Mouse (Mus musculus) large intestine, adult 2 months (tissue): ENCODE results near the gene Nuf2. TPM values are rescaled to one million over a fixed set of nuclear protein-coding genes. Genes with fewer than 3 reads are reported as not detected.

Experiments used
- DNase-seq: peaks from one replicate; pipeline ENCODE4 v3.0.0-alpha.2; 2012; ENCODE audit warnings: low read depth, low spot score
- WGBS: fragments of 180-500 bp; shearing (Covaris S2); methylation state at CpG from one replicate; pipeline ENCODE4 v1.1.7; 2018; 5-methylcytosine and 5-hydroxymethylcytosine counted together
- polyA plus RNA-seq: library from polyadenylated mRNA; depleted of rRNA; stranded (reverse); fragments of >200 nt; gene quantifications from 2 replicates; pipeline ENCODE4 v1.2.3, GENCODE M21; 2012; rRNA removed

The Nuf2 gene
- polyA plus RNA-seq, 1 experiment = 3.8 TPM

- DNase-seq = no peak
- 57% methylated on average over 6 of the region's 6 CpGs for WGBS
Observed at GRCm38 (mm10) chr1:169482596-169483335, 48.5 kb downstream of the Nuf2 start.

DNA sequence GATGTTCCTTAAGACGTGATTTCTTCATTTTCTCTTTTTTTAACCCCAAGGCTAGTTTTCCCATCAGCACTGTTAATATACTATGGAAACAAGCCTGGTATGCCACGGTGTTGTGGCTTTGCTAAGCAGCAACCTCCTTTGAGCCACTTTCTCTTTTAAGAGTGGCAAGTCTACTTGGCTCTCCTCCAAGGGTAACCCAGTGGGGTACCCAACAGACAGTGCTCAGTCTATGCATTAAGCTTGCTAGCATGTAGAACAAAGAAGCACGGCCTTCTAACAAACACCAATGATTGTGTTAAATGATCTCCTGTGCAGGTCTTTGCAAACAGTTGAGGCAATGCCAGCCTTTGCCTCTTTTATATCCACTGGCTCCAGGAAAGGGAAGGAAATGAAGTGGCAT lies 60.1 kb downstream of the Nuf2 start:
- no peak for DNase-seq
- WGBS = 68% methylated on average over 3 of the region's 3 CpGs

- WGBS = 78% methylated on average over 5 of the region's 5 CpGs
- no peak for DNase-seq
Observed at GRCm38 (mm10) chr1:169467791-169468190, 63.5 kb downstream of the Nuf2 start.

DNA sequence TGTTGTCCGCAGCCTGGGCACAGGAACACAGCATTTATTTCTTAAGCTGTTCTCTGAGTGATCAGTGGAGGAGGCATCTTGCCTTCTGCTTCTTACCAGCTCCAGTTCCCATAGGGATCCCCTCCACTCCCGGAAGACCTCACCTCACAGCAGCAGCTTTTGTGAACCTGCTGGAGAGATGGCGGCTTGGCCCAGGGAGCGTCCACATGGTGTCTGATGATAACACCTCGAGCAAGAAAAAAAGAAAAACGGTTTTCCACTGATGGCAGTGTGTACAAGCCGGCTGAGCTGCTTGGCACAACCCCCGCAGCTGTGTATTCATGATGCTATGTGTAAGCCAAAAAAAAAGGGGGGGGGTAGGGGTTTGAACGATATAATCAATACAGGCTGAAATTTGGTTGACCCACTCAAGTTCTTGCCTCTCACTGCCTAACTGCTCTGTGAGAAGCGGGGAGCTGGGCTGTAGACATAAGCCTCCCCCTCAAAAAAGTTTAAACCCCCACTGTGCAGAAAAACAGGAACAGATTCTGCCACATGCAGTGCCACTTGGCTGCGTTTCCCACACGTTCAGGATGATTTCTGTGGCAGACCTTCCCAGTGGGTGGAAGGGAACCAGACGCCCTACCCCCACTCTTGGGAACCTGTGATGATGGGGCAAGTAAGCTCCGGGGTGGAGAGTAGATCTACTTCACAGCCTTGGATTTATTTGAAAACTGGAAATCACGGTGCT lies 68.7 kb downstream of the Nuf2 start:
- DNase-seq = no peak
- WGBS = 82% methylated on average over 15 of the region's 15 CpGs

DNA sequence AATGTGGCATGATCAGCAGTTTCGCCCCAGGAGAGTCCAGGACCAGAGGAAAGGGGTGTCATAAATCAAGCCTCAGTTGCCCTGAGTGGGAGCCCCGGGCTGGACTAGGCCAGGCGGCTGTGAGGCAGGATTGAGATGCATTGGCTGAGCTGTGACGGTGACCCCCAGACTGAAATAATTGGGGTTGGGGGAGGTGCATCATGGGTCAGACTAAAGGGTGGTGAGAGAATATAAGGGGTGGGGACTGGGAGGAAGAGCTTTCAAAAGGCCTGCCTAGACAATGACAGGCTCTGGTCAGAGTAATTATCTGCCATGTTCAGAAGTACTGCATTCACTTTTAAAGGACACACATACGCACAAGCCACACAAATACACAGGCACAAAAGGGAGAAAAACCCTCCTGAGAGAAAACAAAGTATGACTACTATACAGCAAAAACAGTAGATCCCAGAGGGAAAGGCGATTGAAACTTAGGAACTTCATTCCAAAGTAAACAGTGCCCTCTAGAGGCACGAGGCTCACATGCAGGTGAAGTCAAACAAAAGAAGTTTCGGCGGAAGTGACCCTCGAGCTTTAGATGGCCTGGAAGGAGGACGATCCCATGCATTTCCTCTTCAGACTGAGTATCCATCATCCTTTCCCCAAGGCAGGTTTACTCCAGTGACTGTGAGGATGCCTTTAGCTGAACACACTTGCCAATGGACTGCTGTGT lies 72.0 kb downstream of the Nuf2 start:
- DNase-seq = peak; percentile 14
- 29% methylated on average over 11 of the region's 11 CpGs for WGBS

Other genes starting within 250 kb of the Nuf2 start
- 42.4 and 48.6 TPM in 2 replicates for gene Rgs5, start 124.0 kb upstream of the Nuf2 start, polyA plus RNA-seq
- gene Rgs4, start 216.2 kb upstream of the Nuf2 start, polyA plus RNA-seq = 2.3 and 2.5 TPM in 2 replicates